Mouse (Mus musculus): ENCODE measurements around the gene Eif4e. TPM values are rescaled to one million over a fixed set of nuclear protein-coding genes. Genes with fewer than 3 reads are reported as not detected.

The Eif4e gene
- total and polyA plus RNA-seq, 3 experiments = 83.5 to 490 (median 363) TPM

DNA sequence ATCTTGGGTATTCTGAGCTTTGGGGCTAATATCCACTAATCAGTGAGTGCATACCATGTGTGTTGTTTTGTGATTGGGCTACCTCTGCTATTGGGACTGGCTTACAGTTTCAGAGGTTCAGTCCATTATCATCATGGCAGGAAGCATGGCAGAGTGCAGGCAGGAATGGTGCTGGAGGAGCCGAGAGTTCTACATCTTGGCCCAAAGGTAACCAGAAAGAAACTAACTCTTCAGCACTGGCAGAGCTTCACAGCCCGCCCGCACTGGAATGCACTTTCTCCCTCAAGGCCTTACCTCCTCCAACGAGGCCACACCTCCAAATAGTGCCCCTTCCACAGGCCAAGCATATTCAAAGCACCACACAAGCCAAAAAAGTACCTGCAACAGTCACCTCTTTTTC, 27.2 kb upstream of the Eif4e start:
- H3K36me3 ChIP-seq (ENCODE audit: control insufficient read depth in 1 of 2, insufficient read depth in 2 of 2, low read length in 2 of 2) = peaks cover 0 to 11% of the 10 kb centered on the region in 2 experiments; a peak in 2 of 4 replicates
- no peak overlapping the region for H3K9ac ChIP-seq (ENCODE audit: control insufficient read depth, low read depth, low read length, poor library complexity, severe bottlenecking)
- no peak overlapping the region for H3K27ac ChIP-seq (ENCODE audit: control insufficient read depth, low read depth, low read length)
- no peaks in the 10 kb centered on the region for H3K9me3 ChIP-seq (replicated peaks; ENCODE audit: insufficient read depth, low read length)
- no peak overlapping the region for H3K4me3 ChIP-seq (ENCODE audit: control insufficient read depth in 1 of 2, insufficient read depth in 1 of 2, low read depth in 2 of 2, low read length in 2 of 2)
- H3K4me1 ChIP-seq (ENCODE audit: control insufficient read depth in 1 of 2, insufficient read depth in 2 of 2, low read length in 2 of 2) = peaks cover 7 to 9% of the 10 kb centered on the region in 2 experiments; a peak in 3 of 4 replicates
- TF ChIP-seq JUND (IDR thresholded peaks at IDR 0.05; ENCODE audit: low read depth, low read length) = no peak
- no peak for TF ChIP-seq ETS1 (IDR thresholded peaks at IDR 0.05; ENCODE audit: low read depth, low read length)
- no peak for TF ChIP-seq NELFE (IDR thresholded peaks at IDR 0.05; ENCODE audit: low read depth, low read length)
- no peak for TF ChIP-seq CTCF (IDR thresholded peaks at IDR 0.05 in 2 of 3, conservative IDR thresholded peaks at IDR 0.05 in 1 of 3; ENCODE audit: control insufficient read depth in 1 of 3, insufficient read depth in 1 of 3, low read depth in 2 of 3, low read length in 3 of 3, poor library complexity in 1 of 3, severe bottlenecking in 1 of 3)
- no peak for TF ChIP-seq MAX (IDR thresholded peaks at IDR 0.05; ENCODE audit: low read length)
- TF ChIP-seq RAD21 (IDR thresholded peaks at IDR 0.05; ENCODE audit: low read depth, low read length) = no peak
- no peak for TF ChIP-seq USF2 (IDR thresholded peaks at IDR 0.05; ENCODE audit: borderline replicate concordance in 1 of 2, insufficient read depth in 1 of 2, low read depth in 1 of 2, low read length in 2 of 2)
- TF ChIP-seq UBTF (IDR thresholded peaks at IDR 0.05; ENCODE audit: borderline replicate concordance, insufficient read depth, low read depth, low read length) = no peak
- no peak for TF ChIP-seq MEF2A (IDR thresholded peaks at IDR 0.05; ENCODE audit: extremely low read depth, insufficient replicate concordance, low read depth, low read length, poor library complexity, severe bottlenecking)
- no peak for TF ChIP-seq GABPA (IDR thresholded peaks at IDR 0.05; ENCODE audit: low read depth, low read length)
- H3K79me2 ChIP-seq (ENCODE audit: control insufficient read depth, insufficient read depth, low read length, poor library complexity) = no peaks in the 10 kb centered on the region
- no peak for DNase-seq (ENCODE audit: low read depth, low spot score)
- no peaks in the 10 kb centered on the region for H3K27me3 ChIP-seq (ENCODE audit: control insufficient read depth in 1 of 2, insufficient read depth in 2 of 2, low read length in 2 of 2)

- H3K9ac ChIP-seq (ENCODE audit: control insufficient read depth, low read depth, low read length, poor library complexity, severe bottlenecking) = no peak overlapping the region
- DNase-seq (ENCODE audit: low read depth, low spot score) = no peak
Measured at GRCm38 (mm10) chr3:138499854-138500740, 25.9 kb upstream of the Eif4e start.

DNA sequence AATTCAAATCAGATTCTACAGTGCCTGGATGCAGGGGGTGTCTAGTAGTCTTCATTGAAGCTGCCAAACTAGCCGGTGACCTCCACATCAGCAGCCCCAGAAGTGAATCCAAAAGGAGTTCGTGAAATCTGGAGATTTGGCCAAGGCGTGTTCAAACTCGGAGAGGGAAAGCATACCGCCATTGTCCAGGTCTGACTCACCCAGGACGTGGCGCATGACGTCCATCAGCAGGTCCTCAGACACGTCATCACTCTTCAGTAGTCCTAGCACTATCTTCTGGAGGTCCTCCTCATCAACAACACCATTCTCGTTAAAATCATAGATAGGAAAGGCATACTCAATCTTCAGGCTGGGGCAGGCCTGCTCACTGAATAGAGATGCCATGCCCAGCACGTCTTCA, 22.2 kb upstream of the Eif4e start:
- no peak overlapping the region for H3K4me3 ChIP-seq (ENCODE audit: control insufficient read depth in 1 of 2, insufficient read depth in 1 of 2, low read depth in 2 of 2, low read length in 2 of 2)

More at GRCm38 (mm10) chr3:138499854-138500740, 25.9 kb upstream of the Eif4e start:
- Histone ChIP-seq H3K27ac (ENCODE audit: control insufficient read depth, low read depth, low read length) (no peak overlapping the region), H3K36me3 (ENCODE audit: control insufficient read depth in 1 of 2, insufficient read depth in 2 of 2, low read length in 2 of 2) (peaks cover 0 to 8% of the 10 kb centered on the region in 2 experiments; a peak in 2 of 4 replicates), H3K4me1 (ENCODE audit: control insufficient read depth in 1 of 2, insufficient read depth in 2 of 2, low read length in 2 of 2) (peaks cover 5 to 7% of the 10 kb centered on the region in 2 experiments; a peak in 3 of 4 replicates), H3K27me3 (ENCODE audit: control insufficient read depth in 1 of 2, insufficient read depth in 2 of 2, low read length in 2 of 2) (no peaks in the 10 kb centered on the region), H3K9me3 (replicated peaks; ENCODE audit: insufficient read depth, low read length) (no peaks in the 10 kb centered on the region), H3K79me2 (ENCODE audit: control insufficient read depth, insufficient read depth, low read length, poor library complexity) (no peaks in the 10 kb centered on the region), H3K4me3 (ENCODE audit: control insufficient read depth in 1 of 2, insufficient read depth in 1 of 2, low read depth in 2 of 2, low read length in 2 of 2) (no peak overlapping the region)
- TF ChIP-seq KAT2A (conservative IDR thresholded peaks at IDR 0.05; ENCODE audit: low read depth, low read length) (no peak), ZKSCAN1 (IDR thresholded peaks at IDR 0.05; ENCODE audit: low read depth, low read length) (no peak), USF1 (IDR thresholded peaks at IDR 0.05; ENCODE audit: low read depth, low read length) (no peak)

More for the DNA sequence above, 22.2 kb upstream of the Eif4e start:
- no peaks in the 10 kb centered on the region for H3K9me3 ChIP-seq (replicated peaks; ENCODE audit: insufficient read depth, low read length)
- no peaks in the 10 kb centered on the region for H3K4me1 ChIP-seq (ENCODE audit: control insufficient read depth in 1 of 2, insufficient read depth in 2 of 2, low read length in 2 of 2)
- no peak for DNase-seq (ENCODE audit: low read depth, low spot score)
- TF ChIP-seq MYC (IDR thresholded peaks at IDR 0.05; ENCODE audit: low read depth, low read length) = no peak
- no peak for TF ChIP-seq CHD2 (IDR thresholded peaks at IDR 0.05; ENCODE audit: low read length)
- TF ChIP-seq TCF12 (IDR thresholded peaks at IDR 0.05; ENCODE audit: low read depth, low read length) = no peak
- TF ChIP-seq BHLHE40 (IDR thresholded peaks at IDR 0.05; ENCODE audit: borderline replicate concordance, low read depth, low read length) = no peak
- TF ChIP-seq USF2 (IDR thresholded peaks at IDR 0.05; ENCODE audit: borderline replicate concordance in 1 of 2, insufficient read depth in 1 of 2, low read depth in 1 of 2, low read length in 2 of 2) = no peak
- no peak for TF ChIP-seq UBTF (IDR thresholded peaks at IDR 0.05; ENCODE audit: borderline replicate concordance, insufficient read depth, low read depth, low read length)
- no peak for TF ChIP-seq GABPA (IDR thresholded peaks at IDR 0.05; ENCODE audit: low read depth, low read length)
- TF ChIP-seq POLR2A (IDR thresholded peaks at IDR 0.05; ENCODE audit: control insufficient read depth in 1 of 2, insufficient read depth in 1 of 2, low read depth in 1 of 2, low read length in 2 of 2, poor library complexity in 1 of 2) = no peak
- no peak for TF ChIP-seq NRF1 (IDR thresholded peaks at IDR 0.05; ENCODE audit: insufficient read depth, low read depth, low read length, poor library complexity, severe bottlenecking)
- no peak for TF ChIP-seq JUND (IDR thresholded peaks at IDR 0.05; ENCODE audit: low read depth, low read length)
- no peak for TF ChIP-seq MAZ (IDR thresholded peaks at IDR 0.05; ENCODE audit: low read depth, low read length)
- no peak for TF ChIP-seq SMC3 (IDR thresholded peaks at IDR 0.05; ENCODE audit: low read depth, low read length)
- no peak for TF ChIP-seq E2F4 (IDR thresholded peaks at IDR 0.05; ENCODE audit: borderline replicate concordance, low read depth, low read length)
- TF ChIP-seq POLR2AphosphoS2 (IDR thresholded peaks at IDR 0.05; ENCODE audit: low read length) = no peak
- no peak for TF ChIP-seq USF1 (IDR thresholded peaks at IDR 0.05; ENCODE audit: low read depth, low read length)
- no peak for TF ChIP-seq CHD1 (IDR thresholded peaks at IDR 0.05; ENCODE audit: low read depth, low read length)
- no peaks in the 10 kb centered on the region for H3K79me2 ChIP-seq (ENCODE audit: control insufficient read depth, insufficient read depth, low read length, poor library complexity)
- no peaks in the 10 kb centered on the region for H3K36me3 ChIP-seq (ENCODE audit: control insufficient read depth in 1 of 2, insufficient read depth in 2 of 2, low read length in 2 of 2)
- H3K9ac ChIP-seq (ENCODE audit: control insufficient read depth, low read depth, low read length, poor library complexity, severe bottlenecking) = no peak overlapping the region
- H3K27ac ChIP-seq (ENCODE audit: control insufficient read depth, low read depth, low read length) = no peak overlapping the region
- H3K27me3 ChIP-seq (ENCODE audit: control insufficient read depth in 1 of 2, insufficient read depth in 2 of 2, low read length in 2 of 2) = no peaks in the 10 kb centered on the region
